Mouse (Mus musculus): ENCODE results near the gene Smg1.

Gene Smg1

DNA sequence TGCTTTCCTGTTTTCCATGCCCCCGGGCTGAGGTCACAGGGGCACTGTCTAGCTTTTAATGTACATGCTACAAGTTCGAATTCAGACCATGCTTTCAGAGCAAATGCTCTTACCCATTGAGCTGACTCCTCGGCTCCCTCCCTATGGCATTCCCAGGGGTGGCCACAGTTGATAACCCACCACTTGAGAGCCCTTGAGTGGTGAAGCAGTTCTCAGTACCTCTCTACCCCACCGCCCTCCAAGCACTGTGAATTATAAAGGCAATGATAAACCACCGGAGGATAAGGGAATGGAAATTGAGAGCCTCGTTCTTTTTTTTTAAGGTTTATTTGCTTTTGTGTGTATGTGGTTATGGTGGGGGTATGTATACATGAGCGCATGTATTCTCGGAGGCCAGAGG lies 4.6 kb upstream of the Smg1 start:
- WGBS, result 91% methylated on average over 8 of the region's 8 CpGs

DNA sequence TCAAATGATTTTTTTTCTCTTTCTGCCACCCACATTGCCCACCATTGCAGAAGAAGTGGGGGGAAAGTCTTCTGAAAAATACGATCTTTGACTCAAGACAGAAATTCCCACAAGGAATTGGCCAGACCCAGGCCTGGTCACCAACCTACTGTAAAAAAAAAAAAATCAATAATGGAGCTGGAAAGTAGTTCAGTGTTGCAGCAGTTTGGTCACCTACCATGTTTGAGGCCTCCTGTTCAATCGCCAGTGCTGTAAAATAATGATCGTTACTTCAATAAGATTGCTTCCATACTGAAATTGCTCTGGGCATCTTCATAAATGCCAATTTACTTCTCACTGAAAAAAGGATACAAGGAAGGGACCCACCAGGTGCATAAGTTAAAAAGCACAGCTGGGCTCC lies 1.8 kb upstream of the Smg1 start:
- 92% methylated on average over 3 of the region's 3 CpGs for WGBS

DNA sequence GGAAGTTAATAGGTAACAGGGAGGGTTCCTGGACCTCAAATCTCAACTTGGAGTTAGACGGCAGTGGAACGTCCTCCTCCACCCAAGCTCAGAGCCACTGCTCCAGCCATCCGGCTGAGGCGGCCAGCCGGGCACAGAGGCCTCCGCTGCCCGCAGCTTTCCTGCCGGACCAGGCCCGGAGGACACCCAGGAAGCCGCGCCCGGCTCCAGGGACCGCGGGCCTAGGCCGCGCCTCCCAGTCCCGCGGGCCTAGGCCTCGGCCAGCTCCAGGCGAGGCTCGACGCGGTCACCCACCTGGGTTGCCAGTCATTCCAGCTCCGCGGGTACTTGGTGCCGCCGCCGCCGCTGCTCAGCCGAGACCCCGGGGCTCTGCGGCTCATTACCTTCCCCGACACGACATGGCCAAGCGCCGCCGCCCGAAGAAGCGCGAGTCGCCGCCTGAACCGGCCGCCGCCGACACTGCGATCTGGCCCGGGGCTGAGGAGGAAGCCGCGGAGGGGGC lies 508 bp downstream of the Smg1 start:
- WGBS, result 1% methylated on average over 50 of the region's 50 CpGs

DNA sequence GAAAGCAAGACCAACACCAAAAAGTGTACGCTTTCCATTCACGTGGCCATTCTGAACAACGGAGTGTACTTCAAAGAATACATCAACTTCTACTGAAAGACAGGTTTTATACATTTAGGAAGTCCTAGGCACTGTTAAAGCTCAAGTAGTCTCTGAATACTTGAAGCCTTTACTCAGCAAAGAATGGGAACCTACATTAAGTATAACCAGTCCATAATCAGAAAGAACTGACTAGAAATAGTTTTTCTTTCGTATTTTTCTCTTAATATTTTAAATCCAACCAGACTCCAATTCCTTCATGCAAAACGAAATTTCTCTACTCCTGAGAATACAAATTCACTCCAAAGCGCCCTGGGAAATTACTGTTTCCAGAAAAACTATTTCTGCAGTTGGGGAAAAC lies 1.2 kb downstream of the Smg1 start:
- 9% methylated on average over 6 of the region's 6 CpGs for WGBS

DNA sequence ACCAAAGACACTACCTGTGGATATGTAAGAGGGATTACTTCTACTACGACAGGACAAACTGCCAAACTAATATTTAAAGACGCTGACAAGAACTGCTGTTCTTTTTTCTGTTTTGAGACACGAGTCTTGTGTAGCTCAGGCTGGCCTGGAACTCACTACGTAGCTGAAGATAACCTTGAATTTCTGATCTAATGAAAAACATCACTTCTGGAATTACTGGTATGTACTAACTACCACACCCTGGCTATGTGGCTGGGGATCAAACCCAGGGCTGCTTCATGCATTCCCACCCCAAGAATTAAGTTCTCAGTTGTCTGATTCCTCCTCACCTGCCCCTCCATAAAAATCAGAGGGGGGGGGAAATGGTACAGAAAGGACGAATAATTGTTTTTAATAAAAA lies 3.5 kb downstream of the Smg1 start:
- WGBS, result 84% methylated on average over 5 of the region's 5 CpGs

DNA sequence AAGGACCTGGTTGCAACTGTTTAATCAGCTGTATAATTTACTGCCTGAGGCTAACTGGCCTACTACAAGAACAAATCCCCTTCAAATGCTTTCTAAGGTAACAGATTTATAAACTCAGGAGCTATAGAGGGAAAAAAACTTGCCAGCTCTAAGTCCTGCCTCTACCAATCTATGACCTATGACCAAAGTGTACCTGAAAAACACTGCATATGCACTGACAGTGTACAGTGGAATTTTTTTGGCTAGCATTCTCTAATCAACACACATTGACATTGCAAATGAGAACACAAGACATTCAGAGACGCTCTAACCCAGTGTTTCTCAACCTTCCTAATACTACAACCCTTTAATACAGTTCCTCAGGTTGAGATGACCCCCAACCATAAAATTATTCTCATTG lies 9.2 kb downstream of the Smg1 start:
- 87% methylated on average over 1 of the region's 1 CpGs for WGBS

DNA sequence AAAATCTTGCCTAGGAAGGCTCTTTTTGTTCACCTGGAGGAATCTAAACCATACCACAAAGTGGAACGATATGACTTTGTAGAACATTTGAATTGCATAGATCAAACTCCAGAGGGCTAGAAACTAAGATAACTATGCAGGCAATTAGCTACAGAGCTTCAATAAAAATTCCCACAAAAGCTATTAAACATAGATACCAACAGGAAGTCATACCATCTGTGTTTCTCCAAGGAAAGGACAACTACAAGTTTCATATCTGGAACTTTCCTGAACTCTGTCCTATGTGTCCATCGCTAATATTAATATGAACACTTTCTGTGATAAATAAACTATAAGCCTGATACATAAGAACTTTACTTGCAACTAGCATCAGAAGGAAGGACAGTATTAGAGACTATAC lies 23.7 kb downstream of the Smg1 start:
- WGBS, result 86% methylated on average over 2 of the region's 2 CpGs

DNA sequence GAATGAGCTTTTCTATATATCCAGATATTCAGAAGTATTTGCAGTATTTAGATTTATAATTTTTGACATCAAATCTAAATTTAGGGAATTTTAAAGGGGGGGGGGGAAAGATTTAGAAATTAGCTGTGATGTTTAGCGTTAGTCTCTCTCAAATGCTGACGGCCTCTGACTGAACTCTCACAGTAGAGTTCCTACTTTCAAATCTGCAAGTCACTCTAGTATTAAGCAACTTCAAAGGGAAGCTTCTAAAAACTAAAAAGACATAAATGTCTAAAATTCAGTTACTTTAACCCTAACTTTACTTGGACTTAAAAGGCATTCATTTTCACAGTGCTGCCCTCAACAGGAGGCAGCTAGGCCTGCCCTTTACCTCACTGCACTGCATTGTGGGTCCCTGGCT lies 37.1 kb downstream of the Smg1 start:
- 93% methylated on average over 2 of the region's 2 CpGs for WGBS

DNA sequence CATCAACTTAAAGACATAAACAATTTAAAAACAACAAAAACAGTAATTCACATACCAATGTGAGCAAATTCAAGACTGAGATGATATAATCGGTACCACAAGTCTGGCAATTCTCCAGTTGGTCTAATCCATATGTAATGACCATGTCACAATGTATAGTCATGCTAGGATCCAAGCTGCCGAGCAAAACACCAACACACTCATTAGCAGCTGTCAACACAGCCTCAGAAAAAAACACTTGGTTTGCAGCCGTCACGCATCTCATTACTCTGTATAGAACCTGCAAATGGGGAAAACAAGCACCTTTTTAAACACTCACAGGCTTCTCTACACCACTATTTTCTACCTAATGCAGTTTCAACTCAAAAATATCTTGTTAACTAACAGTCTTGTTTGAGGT lies 47.7 kb downstream of the Smg1 start:
- 55% methylated on average over 4 of the region's 4 CpGs for WGBS

DNA sequence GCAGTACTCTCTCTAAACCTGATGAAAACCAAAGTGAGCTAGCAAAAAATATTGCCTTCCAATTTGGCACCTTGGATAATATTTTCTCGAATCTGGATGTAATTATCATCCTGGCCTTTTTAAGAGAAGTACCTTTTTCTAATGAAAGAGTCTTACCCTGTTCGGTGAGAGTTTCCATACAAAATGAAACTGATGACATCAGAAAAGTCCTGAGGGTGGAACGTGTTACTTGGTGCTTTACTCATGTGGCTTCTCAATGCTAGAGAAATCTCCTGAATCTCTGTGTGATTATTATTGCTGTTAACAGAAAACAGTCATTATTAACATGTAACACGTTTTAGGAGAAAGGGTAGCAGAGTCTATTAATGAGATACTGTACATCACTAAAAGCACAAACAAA lies 57.6 kb downstream of the Smg1 start:
- WGBS, result 84% methylated on average over 4 of the region's 4 CpGs

DNA sequence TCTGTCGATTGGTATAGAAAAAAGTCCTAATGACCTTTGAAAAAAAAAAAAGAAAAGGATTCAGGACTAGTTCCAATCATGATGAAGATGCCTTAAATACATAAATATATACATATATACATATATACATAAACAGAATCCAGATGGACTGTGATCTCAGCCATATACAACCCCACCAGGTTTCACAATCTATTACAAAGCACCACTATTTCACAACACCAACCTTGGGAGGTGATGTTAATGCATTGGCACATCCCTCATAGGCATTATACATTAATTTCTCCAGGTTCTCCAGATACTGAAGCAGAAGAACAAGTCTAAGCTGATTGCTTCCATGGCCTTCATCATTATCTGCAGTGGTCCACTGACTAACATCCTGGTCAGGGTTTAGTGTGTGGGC lies 58.9 kb downstream of the Smg1 start:
- 87% methylated on average over 1 of the region's 1 CpGs for WGBS

DNA sequence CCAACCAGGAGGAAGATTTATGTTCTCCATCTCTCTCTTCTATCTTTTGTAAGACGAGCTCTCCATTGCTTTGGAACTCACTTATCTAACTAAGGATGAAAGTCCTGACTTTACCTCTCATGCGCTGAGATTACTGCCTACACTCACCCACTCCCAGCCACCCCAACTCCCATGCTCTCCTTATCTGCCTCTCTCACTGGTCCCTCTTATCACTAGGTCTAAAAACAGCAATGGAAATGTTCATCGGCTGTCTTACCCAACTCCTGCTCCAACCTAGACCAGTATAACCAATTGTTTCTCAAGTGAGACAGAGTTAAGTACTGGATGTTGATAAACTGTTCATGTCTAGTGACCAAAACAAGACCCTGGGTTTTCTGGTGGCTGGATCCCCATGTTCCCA lies 62.3 kb downstream of the Smg1 start:
- WGBS, result 67% methylated on average over 3 of the region's 3 CpGs

DNA sequence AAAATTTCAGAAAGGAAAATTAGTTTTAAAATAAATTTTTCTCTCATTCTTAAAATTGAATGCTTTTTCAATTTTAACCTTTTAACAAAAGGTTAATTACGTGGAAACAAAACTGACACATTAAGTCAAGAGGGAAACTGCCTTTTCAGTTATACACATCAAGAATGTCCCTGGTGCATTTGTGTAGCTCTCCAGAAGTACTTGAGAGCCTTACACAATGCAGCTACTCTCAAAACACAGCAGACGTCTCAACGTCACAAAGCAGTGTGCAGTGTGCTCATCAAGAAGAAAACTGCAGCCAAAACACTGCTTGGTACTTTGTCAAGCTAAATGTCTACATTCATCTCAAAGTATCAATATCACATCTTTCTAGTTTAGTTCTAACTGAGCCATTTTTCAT lies 63.7 kb downstream of the Smg1 start:
- 63% methylated on average over 3 of the region's 3 CpGs for WGBS

DNA sequence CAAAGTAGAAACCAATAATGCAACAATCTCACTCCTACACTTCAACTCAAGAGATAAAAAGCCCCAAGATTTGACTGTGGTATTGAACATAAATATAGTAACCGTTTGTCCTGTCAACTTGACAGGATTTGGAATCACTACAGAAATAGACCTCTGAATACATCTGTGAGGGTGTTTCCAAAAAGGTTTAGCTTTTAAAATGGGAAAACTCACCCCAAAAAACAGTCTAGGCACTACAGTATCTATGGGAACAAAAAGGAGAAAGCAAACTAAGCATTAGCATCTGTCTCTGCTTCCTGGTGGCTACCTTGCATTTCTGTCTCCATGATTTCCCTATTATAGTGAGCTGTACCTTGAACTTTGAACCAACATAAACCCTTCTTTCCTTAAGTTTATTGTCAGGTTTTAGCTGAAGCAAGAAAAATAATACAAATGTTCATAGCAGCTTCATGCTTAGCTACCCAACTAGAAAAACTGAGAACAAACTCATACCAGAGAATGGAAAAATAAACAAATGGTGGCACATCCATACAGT lies 67.6 kb downstream of the Smg1 start:
- WGBS, result 49% methylated on average over 1 of the region's 1 CpGs

DNA sequence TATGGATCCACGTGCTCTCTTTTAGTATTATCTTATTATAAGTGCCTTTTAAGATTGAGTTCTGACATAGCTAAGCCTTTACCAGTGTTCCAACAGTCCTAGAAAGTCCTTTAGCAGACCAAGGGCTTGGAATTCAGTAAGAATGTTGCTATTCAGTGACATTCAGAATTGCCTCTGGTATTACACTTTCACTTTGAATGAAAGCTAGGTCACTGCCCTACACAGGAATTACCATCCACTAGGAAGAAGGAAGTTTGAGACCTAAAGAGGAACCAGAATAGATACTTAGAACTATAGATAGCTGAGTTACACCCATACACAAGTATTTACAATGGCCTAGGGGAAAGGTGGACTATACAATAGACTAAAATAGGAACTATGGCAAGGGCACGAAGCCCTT lies 73.3 kb downstream of the Smg1 start:
- WGBS, result 84% methylated on average over 2 of the region's 2 CpGs

DNA sequence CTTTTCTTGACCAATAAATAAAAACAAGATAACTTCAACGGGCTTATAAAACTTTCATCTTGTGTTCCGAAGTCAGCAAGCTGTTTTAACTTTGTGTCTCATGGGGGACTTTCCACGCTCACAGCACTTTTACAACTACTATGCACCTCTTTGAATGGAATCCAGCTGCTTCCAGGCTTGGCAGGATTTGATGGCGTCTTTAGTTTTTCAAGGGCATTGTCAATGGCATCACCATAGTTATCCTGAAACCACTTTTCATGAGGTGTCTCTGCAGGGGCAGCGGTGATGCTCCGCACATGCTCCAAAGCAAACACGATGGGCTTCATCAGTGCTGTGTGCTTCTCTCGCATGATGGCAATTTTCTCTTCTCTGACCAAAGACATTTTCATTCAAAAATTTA lies 80.5 kb downstream of the Smg1 start:
- WGBS, result 94% methylated on average over 8 of the region's 8 CpGs

DNA sequence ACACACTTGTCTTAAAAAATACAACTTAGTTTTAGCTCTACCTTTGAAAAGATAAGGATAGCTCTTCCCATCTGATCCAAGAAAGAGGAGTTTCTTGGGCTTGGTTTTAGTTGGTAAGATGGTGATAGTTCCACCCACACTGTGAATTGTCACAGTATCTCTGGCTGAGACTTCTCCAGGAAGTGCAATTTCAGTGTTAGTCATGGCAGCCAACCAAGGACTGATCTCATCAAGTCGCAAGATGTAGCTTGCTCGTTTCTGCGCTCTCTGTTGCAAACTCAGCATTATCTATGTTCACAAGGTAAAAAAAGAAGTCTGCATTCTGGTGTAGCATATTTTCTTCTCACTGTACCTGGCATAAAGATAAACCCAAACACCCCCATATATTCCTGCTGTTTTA lies 83.3 kb downstream of the Smg1 start:
- 40% methylated on average over 3 of the region's 3 CpGs for WGBS

DNA sequence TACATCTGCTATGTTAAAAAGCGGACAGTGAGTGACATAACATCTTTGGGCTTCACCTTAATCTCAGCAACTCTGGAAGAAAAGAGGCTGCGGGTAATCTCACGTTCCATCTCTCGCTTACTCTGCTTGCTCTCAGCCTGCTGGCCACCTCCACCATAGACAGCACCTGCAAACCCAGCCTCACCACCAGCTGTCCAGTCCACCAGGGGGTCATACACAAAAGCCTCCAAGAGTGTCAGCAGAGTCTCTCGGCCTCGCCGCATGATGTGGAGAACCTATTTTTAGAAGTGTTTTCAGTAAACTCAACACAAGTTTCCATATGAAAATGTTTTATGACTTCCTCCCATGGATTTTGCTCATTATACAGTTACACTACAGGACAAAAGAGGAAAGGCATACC lies 87.0 kb downstream of the Smg1 start:
- 73% methylated on average over 7 of the region's 7 CpGs for WGBS

DNA sequence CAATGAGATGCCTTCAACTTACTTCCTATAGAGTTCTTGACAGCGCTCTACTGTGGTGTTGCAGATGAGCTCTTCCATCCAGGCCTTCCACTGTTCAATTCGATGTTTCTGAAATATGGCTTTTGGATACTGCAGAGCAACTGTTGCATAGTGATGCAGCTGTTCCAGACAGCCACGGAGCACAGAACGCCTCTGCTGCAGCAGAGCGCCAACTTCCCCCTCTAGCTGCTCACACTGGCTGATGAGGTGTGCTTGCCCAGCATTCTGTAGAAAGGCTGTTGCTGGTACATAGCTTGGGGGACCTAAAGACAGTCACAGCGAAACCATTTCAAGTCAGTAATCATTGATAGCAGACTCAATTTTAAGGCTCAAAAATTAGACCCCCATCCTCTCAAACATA lies 89.3 kb downstream of the Smg1 start:
- 60% methylated on average over 6 of the region's 6 CpGs for WGBS

DNA sequence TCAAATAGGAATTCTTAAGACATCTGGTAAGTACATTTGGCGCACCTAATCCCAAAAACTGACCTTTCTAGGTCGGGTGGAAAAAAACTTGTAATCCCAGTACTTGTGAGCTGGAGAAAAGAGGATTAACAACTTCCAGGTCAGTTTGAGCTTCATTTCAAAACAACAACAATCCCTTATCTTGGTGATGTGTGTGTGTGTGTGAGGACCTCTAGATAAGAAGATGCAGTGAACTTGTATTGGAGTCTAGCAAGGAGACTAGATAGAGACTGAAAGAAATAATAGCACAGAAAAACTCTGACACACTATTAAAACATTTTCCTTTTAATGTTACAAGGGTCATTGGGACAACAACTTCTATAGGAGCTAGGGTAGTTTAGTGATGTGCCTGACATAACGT lies 99.9 kb downstream of the Smg1 start:
- 86% methylated on average over 3 of the region's 3 CpGs for WGBS

DNA sequence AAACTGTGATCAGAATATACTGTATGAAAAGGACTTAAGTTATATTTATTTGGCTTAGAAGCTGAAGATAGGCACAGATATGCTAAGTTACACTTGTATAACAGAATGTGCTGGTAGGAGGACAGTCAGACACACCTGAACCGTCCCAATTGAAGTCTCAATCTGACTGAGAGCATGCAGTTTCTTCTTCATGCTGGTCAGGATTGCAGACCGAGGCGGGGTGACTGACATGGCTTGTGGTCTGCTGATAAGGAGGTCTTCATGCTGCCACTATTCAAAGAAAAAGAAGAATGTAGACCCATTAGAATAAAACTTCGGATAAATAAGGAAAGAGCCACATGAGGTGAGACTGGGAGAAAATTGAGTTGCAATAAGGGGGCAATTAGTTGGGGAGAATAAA lies 100.3 kb downstream of the Smg1 start:
- WGBS, result 87% methylated on average over 4 of the region's 4 CpGs

DNA sequence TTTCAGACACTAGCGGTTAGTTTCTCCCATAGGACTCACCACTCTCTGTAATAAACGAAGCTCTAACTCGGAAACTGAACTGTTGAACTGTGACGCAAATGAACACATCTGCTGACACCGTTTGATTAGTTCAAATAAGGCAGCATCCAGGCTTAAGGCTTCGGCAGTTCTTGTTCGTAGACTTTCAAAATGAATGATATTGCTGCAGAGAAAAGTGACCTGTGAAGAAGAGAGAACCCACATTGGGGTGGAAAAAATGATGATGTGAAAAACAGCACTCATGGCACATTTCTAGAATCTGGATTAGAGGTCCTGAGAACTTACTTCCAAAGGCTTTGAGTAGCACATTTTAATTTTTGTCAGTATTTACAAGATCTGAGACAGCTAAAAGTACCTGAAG lies 102.2 kb downstream of the Smg1 start:
- WGBS, result 93% methylated on average over 7 of the region's 7 CpGs

DNA sequence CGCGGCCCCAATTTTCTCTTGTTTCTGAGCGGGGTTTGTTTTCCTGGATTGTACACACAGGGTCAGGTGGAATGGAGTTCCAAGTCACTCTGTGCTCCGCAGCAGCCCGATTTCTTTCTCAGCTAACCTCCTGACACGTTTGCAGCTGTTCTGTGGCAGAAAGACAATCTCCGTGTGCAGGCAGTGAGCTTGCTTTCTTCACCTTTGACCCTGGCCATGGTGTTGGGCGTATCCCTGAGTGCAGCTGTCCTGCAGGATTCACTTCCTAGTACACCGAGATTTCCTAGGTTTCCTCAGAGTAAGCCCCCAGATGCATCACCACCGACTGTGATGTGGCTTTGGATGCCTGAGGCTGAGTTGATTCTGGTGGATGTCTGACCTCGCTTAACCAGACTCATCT lies 108.3 kb downstream of the Smg1 start:
- 84% methylated on average over 11 of the region's 11 CpGs for WGBS

DNA sequence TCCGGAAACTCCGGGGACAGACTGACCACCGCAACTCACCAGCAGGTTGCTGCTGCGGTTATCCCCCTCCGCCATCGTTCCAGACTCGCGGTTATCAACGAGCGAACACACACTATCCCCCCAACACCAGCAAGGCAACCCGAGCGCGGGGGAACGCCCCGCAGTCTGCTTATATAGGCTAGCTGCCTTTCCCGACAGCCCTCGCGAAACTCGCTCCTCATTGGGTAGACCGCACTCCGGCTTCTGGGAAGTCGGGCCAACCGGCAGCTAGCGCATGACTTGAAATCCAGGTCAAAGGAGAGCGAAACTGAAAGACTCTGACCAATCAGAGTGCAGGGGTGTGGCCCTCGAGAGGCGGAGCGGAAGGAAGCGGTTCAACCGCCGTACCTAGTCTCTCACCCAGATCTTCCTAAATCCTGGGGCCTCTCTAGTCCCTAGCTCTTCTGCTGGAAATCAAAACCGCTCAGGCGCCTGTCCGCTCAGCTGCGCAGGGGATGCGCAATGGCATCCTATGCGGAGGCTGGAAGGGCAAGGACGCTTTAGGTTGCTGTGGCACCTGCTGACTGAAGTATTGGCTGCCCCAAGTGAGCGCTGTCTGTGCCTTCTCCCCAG lies 113.9 kb downstream of the Smg1 start, which contains the start of gene Arl6ip1:
Gene Arl6ip1 (minus strand): TSS at position 233 of the 612 bp plus-strand sequence.
- WGBS, result under 1% methylated on average over 39 of the region's 39 CpGs
